8 mouse cellular contexts compared by ENCODE assay signal in genomic region chr19:10709360-10710087, GRCm38 (mm10). TPM values are rescaled to one million over a fixed set of nuclear protein-coding genes. Genes with fewer than 3 reads are reported as not detected.
A peak's percentile ranks its signal among the peaks of the same experiment; 100 is the strongest.
DNase-seq lines count a peak whose midpoint lies in the region; ATAC-seq and TF ChIP-seq lines count a peak whose summit lies in the region.

No protein-coding gene starts in this region.

- ATAC-seq in activated CD4-positive, CD25-positive, alpha-beta regulatory T cell, adult 4 months: peak; percentile 54

- H3K4me1 ChIP-seq in cortical plate, adult 2 months (ENCODE audit: control insufficient read depth, insufficient read depth, low read length): peaks cover 4% of the 10 kb centered on the region; the same call in 1 of the 2 replicates
- peaks cover 58% of the 10 kb centered on the region for H3K4me1 ChIP-seq in megakaryocyte, embryonic 14.5 days

- TF ChIP-seq CTCF in cortical plate, adult 2 months (IDR thresholded peaks at IDR 0.05; ENCODE audit: extremely low read depth, insufficient read depth, low read length): peak; percentile 92

- H3K27me3 ChIP-seq in megakaryocyte, embryonic 14.5 days (replicated peaks): no peaks in the 10 kb centered on the region

- H3K9me3 ChIP-seq in megakaryocyte, embryonic 14.5 days: no peaks in the 10 kb centered on the region

- peaks cover 95% of the 10 kb centered on the region for H3K36me3 ChIP-seq in megakaryocyte, embryonic 14.5 days (replicated peaks; ENCODE audit: low read length)

- no peak overlapping the region for H3K4me3 ChIP-seq in cortical plate, adult 2 months (ENCODE audit: insufficient read depth, low read length)
- peak overlapping the region; percentile 44 for H3K4me3 ChIP-seq in megakaryocyte, embryonic 14.5 days (replicated peaks)

- TF ChIP-seq POLR2A in cortical plate, adult 2 months (IDR thresholded peaks at IDR 0.05; ENCODE audit: extremely low read depth, insufficient read depth, low read length): no peak

- DNase-seq in gastrocnemius, postnatal 10 days: peak; percentile 99
- peak; percentile 86 for DNase-seq in induced T-regulatory cell, adult 2 months (ENCODE audit: low read depth)
- DNase-seq in left cerebral cortex, adult 8-10 months (ENCODE audit: low spot score in 2 of 2): peak; percentile 97 to 98
- DNase-seq in right cerebral cortex, postnatal 10 days (ENCODE audit: low spot score in 2 of 2): peak; percentile 97 to 98
- DNase-seq in urinary bladder, postnatal 14 days (ENCODE audit: low spot score): peak; percentile 90

- H3K27ac ChIP-seq in cortical plate, adult 2 months (ENCODE audit: insufficient read depth, low read length): 0 out of 2 replicates have a peak overlapping the region, but pooled peaks have one; percentile 8

RNA-seq across cellular contexts. Expression of gene Vps37c, which starts 21.0 kb away (rescaled TPM):
- polyA plus RNA-seq in activated CD4-positive, CD25-positive, alpha-beta regulatory T cell, adult 4 months (2017; shearing (Covaris generic)): 10 to 100 TPM; 11.1 to 13.2 TPM
- polyA plus RNA-seq in cortical plate, adult 2 months (2012; rRNA removed): 19.1 and 23.1 TPM in 2 replicates
- 10 to 100 TPM; 17.3 to 23.1 TPM for total RNA-seq in gastrocnemius, postnatal 10 days (2021)
- 10 to 100 TPM; 17.8 to 23.9 (median 20.9) TPM for total RNA-seq in left cerebral cortex, adult 8-10 months (2022)
- 60.2 and 90.5 TPM in 2 replicates for polyA plus RNA-seq in megakaryocyte, embryonic 14.5 days (2012; ENCODE audit: insufficient read depth, low replicate concordance)

RNA-seq across cellular contexts. Expression of gene Cd5, which starts 29.3 kb away (rescaled TPM):
- polyA plus RNA-seq in activated CD4-positive, CD25-positive, alpha-beta regulatory T cell, adult 4 months (2017; shearing (Covaris generic)): 100 to 1,000 TPM; 406 to 482 TPM
- 0.08 TPM in 2 replicates for polyA plus RNA-seq in cortical plate, adult 2 months (2012; rRNA removed)
- total RNA-seq in gastrocnemius, postnatal 10 days (2021): under 1 TPM in 1 of 2 experiments, not detected in 1; 0.25 TPM
- total RNA-seq in left cerebral cortex, adult 8-10 months (2022): under 1 TPM; 0.13 to 0.51 (median 0.43) TPM
- polyA plus RNA-seq in megakaryocyte, embryonic 14.5 days (2012; ENCODE audit: insufficient read depth, low replicate concordance): not detected in 2 replicates

RNA-seq across cellular contexts. Expression of gene Pga5, which starts 31.7 kb away (rescaled TPM):
- polyA plus RNA-seq in activated CD4-positive, CD25-positive, alpha-beta regulatory T cell, adult 4 months (2017; shearing (Covaris generic)): not detected
- polyA plus RNA-seq in cortical plate, adult 2 months (2012; rRNA removed): not detected in 2 replicates
- total RNA-seq in gastrocnemius, postnatal 10 days (2021): not detected
- not detected for total RNA-seq in left cerebral cortex, adult 8-10 months (2022)
- polyA plus RNA-seq in megakaryocyte, embryonic 14.5 days (2012; ENCODE audit: insufficient read depth, low replicate concordance): not detected in 2 replicates

Comparison
In these comparisons a context has a peak if more than half of its experiments do, and no peak if none do; other contexts are left out.
1. RNA of gene Cd5, which starts 29.3 kb away (polyA plus RNA-seq): 406 to 482 TPM in activated CD4-positive, CD25-positive, alpha-beta regulatory T cell, adult 4 months; 0.08 TPM in cortical plate, adult 2 months and not detected in megakaryocyte, embryonic 14.5 days; every median in the first group is over 100 times any median in the second.
2. Peak in every context shown above with its lines, with median percentiles within 50 percentile points of each other: DNase-seq.